Mouse (Mus musculus): ENCODE data around the gene Stradb. TPM values are rescaled to one million over a fixed set of nuclear protein-coding genes. Genes with fewer than 3 reads are reported as not detected.

Stradb gene
- polyA plus RNA-seq (2016; fragmentation: Nextera tagmentation; extraction: Ambion mirVana), result 19.1 and 20.2 TPM in 2 replicates

GRCm38 (mm10) chr1:58973366-58974221 lies at the start of gene Stradb, which contains the start of gene Trak2:
Gene Stradb (plus strand): TSS chr1:58973522.
Gene Trak2 (minus strand): TSS chr1:58973430.
- Histone ChIP-seq H3K27me3 (ENCODE audit: low read depth, poor library complexity, severe bottlenecking) (no peaks in the 10 kb centered on the region), H3K27ac (peak within 1 kb of the TSS; percentile 90), H3K4me3 (peak within 1 kb of the TSS; percentile 87), H3K9me3 (replicated peaks) (no peaks in the 10 kb centered on the region), H3K4me1 (peaks cover 30% of the 10 kb centered on the region), H3K36me3 (no peaks in the 10 kb centered on the region)
- WGBS, result under 1% methylated on average over 69 of the region's 69 CpGs
- DNase-seq (ENCODE audit: low spot score), result peak; percentile 91

- DNase-seq (ENCODE audit: low spot score), result no peak
- 93% methylated on average over 5 of the region's 5 CpGs for WGBS
- no peak overlapping the region for H3K4me3 ChIP-seq
- no peak overlapping the region for H3K27ac ChIP-seq
- H3K27me3 ChIP-seq (ENCODE audit: low read depth, poor library complexity, severe bottlenecking), result no peaks in the 10 kb centered on the region
- no peaks in the 10 kb centered on the region for H3K4me1 ChIP-seq
- no peaks in the 10 kb centered on the region for H3K9me3 ChIP-seq (replicated peaks)
- H3K36me3 ChIP-seq, result peaks cover 30% of the 10 kb centered on the region
These were observed 46.7 kb upstream of the Stradb start for GRCm38 (mm10) chr1:58926664-58927063.

GRCm38 (mm10) chr1:58936746-58937605 lies 36.3 kb upstream of the Stradb start:
- H3K4me3 ChIP-seq, result no peak overlapping the region
- WGBS, result 92% methylated on average over 10 of the region's 10 CpGs
- H3K27me3 ChIP-seq (ENCODE audit: low read depth, poor library complexity, severe bottlenecking), result no peaks in the 10 kb centered on the region
- DNase-seq (ENCODE audit: low spot score), result no peak
- no peaks in the 10 kb centered on the region for H3K4me1 ChIP-seq
- peaks cover 20% of the 10 kb centered on the region for H3K36me3 ChIP-seq
- no peak overlapping the region for H3K27ac ChIP-seq
- H3K9me3 ChIP-seq (replicated peaks), result no peaks in the 10 kb centered on the region

GRCm38 (mm10) chr1:58937606-58938099 lies 35.7 kb upstream of the Stradb start:
- H3K36me3 ChIP-seq, result peaks cover 20% of the 10 kb centered on the region
- H3K27ac ChIP-seq, result no peak overlapping the region
- no peak for DNase-seq (ENCODE audit: low spot score)
- WGBS, result 98% methylated on average over 9 of the region's 9 CpGs
- H3K27me3 ChIP-seq (ENCODE audit: low read depth, poor library complexity, severe bottlenecking), result no peaks in the 10 kb centered on the region
- H3K9me3 ChIP-seq (replicated peaks), result no peaks in the 10 kb centered on the region
- H3K4me3 ChIP-seq, result no peak overlapping the region
- no peaks in the 10 kb centered on the region for H3K4me1 ChIP-seq

- 98% methylated on average over 2 of the region's 2 CpGs for WGBS
- no peaks in the 10 kb centered on the region for H3K27me3 ChIP-seq (ENCODE audit: low read depth, poor library complexity, severe bottlenecking)
- no peaks in the 10 kb centered on the region for H3K4me1 ChIP-seq
- no peaks in the 10 kb centered on the region for H3K9me3 ChIP-seq (replicated peaks)
- peaks cover 27% of the 10 kb centered on the region for H3K36me3 ChIP-seq
- no peak overlapping the region for H3K27ac ChIP-seq
- DNase-seq (ENCODE audit: low spot score), result no peak
- no peak overlapping the region for H3K4me3 ChIP-seq
These were observed 27.8 kb upstream of the Stradb start for GRCm38 (mm10) chr1:58945523-58945922.

GRCm38 (mm10) chr1:58945960-58946670 lies 27.2 kb upstream of the Stradb start:
- Histone ChIP-seq H3K4me1 (peaks cover 5% of the 10 kb centered on the region), H3K27ac (no peak overlapping the region), H3K27me3 (ENCODE audit: low read depth, poor library complexity, severe bottlenecking) (no peaks in the 10 kb centered on the region), H3K9me3 (replicated peaks) (no peaks in the 10 kb centered on the region), H3K4me3 (no peak overlapping the region), H3K36me3 (peaks cover 25% of the 10 kb centered on the region)
- no peak for DNase-seq (ENCODE audit: low spot score)
- 96% methylated on average over 7 of the region's 7 CpGs for WGBS

GRCm38 (mm10) chr1:58946718-58947117 lies 26.6 kb upstream of the Stradb start:
- no peak for DNase-seq (ENCODE audit: low spot score)
- Histone ChIP-seq H3K4me3 (no peak overlapping the region), H3K27me3 (ENCODE audit: low read depth, poor library complexity, severe bottlenecking) (no peaks in the 10 kb centered on the region), H3K36me3 (peaks cover 25% of the 10 kb centered on the region), H3K9me3 (replicated peaks) (no peaks in the 10 kb centered on the region), H3K27ac (no peak overlapping the region), H3K4me1 (peaks cover 11% of the 10 kb centered on the region)
- 93% methylated on average over 9 of the region's 9 CpGs for WGBS

- 94% methylated on average over 6 of the region's 6 CpGs for WGBS
- no peak overlapping the region for H3K27ac ChIP-seq
- peaks cover 28% of the 10 kb centered on the region for H3K4me1 ChIP-seq
- H3K27me3 ChIP-seq (ENCODE audit: low read depth, poor library complexity, severe bottlenecking), result no peaks in the 10 kb centered on the region
- DNase-seq (ENCODE audit: low spot score), result no peak
- H3K4me3 ChIP-seq, result no peak overlapping the region
- H3K9me3 ChIP-seq (replicated peaks), result no peaks in the 10 kb centered on the region
- H3K36me3 ChIP-seq, result peaks cover 20% of the 10 kb centered on the region
These were observed 23.7 kb upstream of the Stradb start for GRCm38 (mm10) chr1:58949561-58950106.

GRCm38 (mm10) chr1:58950899-58951648 lies 22.2 kb upstream of the Stradb start:
- Histone ChIP-seq H3K27ac (no peak overlapping the region), H3K27me3 (ENCODE audit: low read depth, poor library complexity, severe bottlenecking) (no peaks in the 10 kb centered on the region), H3K4me1 (peaks cover 28% of the 10 kb centered on the region), H3K9me3 (replicated peaks) (no peaks in the 10 kb centered on the region), H3K4me3 (no peak overlapping the region), H3K36me3 (peaks cover 5% of the 10 kb centered on the region)
- peak; percentile 47 for DNase-seq (ENCODE audit: low spot score)
- 33% methylated on average over 8 of the region's 8 CpGs for WGBS

- no peaks in the 10 kb centered on the region for H3K9me3 ChIP-seq (replicated peaks)
- H3K27me3 ChIP-seq (ENCODE audit: low read depth, poor library complexity, severe bottlenecking), result no peaks in the 10 kb centered on the region
- H3K4me1 ChIP-seq, result peaks cover 28% of the 10 kb centered on the region
- WGBS, result 68% methylated on average over 4 of the region's 4 CpGs
- no peak for DNase-seq (ENCODE audit: low spot score)
- no peak overlapping the region for H3K4me3 ChIP-seq
- H3K27ac ChIP-seq, result no peak overlapping the region
- no peaks in the 10 kb centered on the region for H3K36me3 ChIP-seq
These were observed 21.5 kb upstream of the Stradb start for GRCm38 (mm10) chr1:58951841-58952240.

- Histone ChIP-seq H3K27ac (no peak overlapping the region), H3K9me3 (replicated peaks) (no peaks in the 10 kb centered on the region), H3K4me3 (no peak overlapping the region), H3K27me3 (ENCODE audit: low read depth, poor library complexity, severe bottlenecking) (no peaks in the 10 kb centered on the region), H3K4me1 (peaks cover 34% of the 10 kb centered on the region), H3K36me3 (no peaks in the 10 kb centered on the region)
- 92% methylated on average over 5 of the region's 5 CpGs for WGBS
- no peak for DNase-seq (ENCODE audit: low spot score)
These were observed 20.8 kb upstream of the Stradb start for GRCm38 (mm10) chr1:58952526-58952925.

GRCm38 (mm10) chr1:58952997-58953396 lies 20.3 kb upstream of the Stradb start:
- peaks cover 39% of the 10 kb centered on the region for H3K4me1 ChIP-seq
- H3K27ac ChIP-seq, result no peak overlapping the region
- H3K9me3 ChIP-seq (replicated peaks), result no peaks in the 10 kb centered on the region
- WGBS, result 63% methylated on average over 4 of the region's 4 CpGs
- no peaks in the 10 kb centered on the region for H3K36me3 ChIP-seq
- DNase-seq (ENCODE audit: low spot score), result no peak
- H3K4me3 ChIP-seq, result no peak overlapping the region
- H3K27me3 ChIP-seq (ENCODE audit: low read depth, poor library complexity, severe bottlenecking), result no peaks in the 10 kb centered on the region

Measured in limb, embryonic 10.5 days (tissue).